Mouse (Mus musculus): ENCODE measurements around the gene Ccser2. TPM values are rescaled to one million over a fixed set of nuclear protein-coding genes. Genes with fewer than 3 reads are reported as not detected.

Gene Ccser2
- polyA plus RNA-seq, 1 experiment from 2014 or later, result 25.5 TPM

DNA sequence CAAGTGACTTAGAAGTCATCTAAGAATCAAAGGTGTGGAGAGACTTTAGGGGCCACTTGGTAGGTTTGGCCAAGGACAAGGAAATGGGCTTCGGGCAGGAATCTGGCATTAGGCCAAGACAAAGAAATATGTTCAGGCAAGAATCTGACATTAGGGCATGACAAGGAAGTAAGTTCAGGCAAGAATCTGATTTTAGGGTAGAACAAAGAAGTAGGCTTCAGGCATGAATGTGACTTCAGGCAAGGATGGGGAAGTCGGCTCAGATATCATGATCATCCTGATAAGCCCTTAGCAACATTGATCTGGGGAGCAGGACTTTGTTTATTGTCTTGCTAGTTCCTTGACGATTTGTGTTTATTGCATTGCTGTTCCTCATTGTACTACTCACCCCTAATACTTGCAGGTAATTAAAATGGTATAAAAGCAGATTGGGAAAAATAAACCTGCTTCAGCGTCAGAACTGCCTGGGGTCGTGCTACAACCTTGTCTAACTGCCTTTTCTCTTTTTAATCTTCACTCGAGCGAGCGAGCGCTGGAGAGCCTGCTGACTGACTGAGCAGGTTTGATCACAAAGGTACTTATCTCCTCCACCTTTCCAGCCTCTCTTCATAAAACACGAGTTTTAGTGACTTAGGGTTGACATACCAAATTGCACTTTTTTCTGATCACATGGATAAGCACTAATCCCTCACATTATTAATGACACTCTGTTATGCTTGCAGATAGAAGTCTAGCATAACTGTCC, 35.8 kb downstream of the Ccser2 start:
- no peaks in the 10 kb centered on the region for H3K27me3 ChIP-seq (ENCODE audit: low read depth, poor library complexity, severe bottlenecking)
- no peaks in the 10 kb centered on the region for H3K4me1 ChIP-seq
- DNase-seq (ENCODE audit: low spot score), result no peak
- peaks cover 1% of the 10 kb centered on the region for H3K36me3 ChIP-seq
- no peak overlapping the region for H3K27ac ChIP-seq
- WGBS, result 83% methylated on average over 10 of the region's 10 CpGs
- H3K4me3 ChIP-seq, result no peak overlapping the region
- no peaks in the 10 kb centered on the region for H3K9me3 ChIP-seq (replicated peaks)

DNA sequence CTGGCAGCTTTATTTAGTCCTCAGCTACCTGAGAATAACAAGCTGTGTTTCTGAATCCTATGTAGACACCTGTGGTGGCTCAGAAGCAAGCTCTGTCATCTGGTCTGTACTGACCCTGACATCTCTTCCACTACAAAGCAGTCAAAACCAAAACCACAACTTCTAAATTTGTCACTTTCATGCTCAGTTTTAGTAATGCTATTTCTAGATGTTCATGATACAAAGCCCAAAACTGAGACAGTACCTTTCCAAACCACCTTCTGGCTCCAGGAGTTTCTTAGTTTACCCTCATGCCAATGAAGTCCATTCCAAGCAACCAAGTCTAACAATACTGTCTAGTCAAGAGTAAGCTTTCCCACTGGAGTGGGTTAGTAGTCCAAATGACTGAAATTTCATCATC, 36.5 kb downstream of the Ccser2 start:
- no peak overlapping the region for H3K4me3 ChIP-seq
- no peaks in the 10 kb centered on the region for H3K27me3 ChIP-seq (ENCODE audit: low read depth, poor library complexity, severe bottlenecking)
- H3K4me1 ChIP-seq, result no peaks in the 10 kb centered on the region
- H3K27ac ChIP-seq, result no peak overlapping the region
- DNase-seq (ENCODE audit: low spot score), result no peak
- no peaks in the 10 kb centered on the region for H3K9me3 ChIP-seq (replicated peaks)
- no peaks in the 10 kb centered on the region for H3K36me3 ChIP-seq

DNA sequence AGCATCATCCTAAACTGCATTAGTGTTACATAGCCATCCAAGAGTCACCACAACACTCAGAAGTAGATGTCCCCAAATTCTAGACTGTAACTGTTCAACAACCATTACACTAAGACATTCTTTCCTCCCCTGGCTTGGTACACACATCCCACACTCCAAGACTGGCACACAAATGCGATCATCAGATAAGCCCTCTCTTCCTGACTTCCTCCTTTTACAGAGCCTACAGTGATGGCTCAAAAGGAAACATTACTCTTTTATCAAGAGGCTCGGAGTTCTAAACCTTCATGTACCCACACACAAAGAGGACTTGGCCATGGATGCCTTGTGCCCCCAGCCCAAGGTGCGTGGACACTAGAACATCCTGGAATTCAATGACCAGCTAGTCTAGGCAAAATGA, 45.2 kb downstream of the Ccser2 start:
- Histone ChIP-seq H3K4me3 (no peak overlapping the region), H3K27me3 (ENCODE audit: low read depth, poor library complexity, severe bottlenecking) (no peaks in the 10 kb centered on the region), H3K4me1 (0 out of 2 replicates have a peak, but pooled peaks cover 4% of the 10 kb centered on the region), H3K27ac (no peak overlapping the region), H3K9me3 (replicated peaks) (no peaks in the 10 kb centered on the region), H3K36me3 (0 out of 2 replicates have a peak, but pooled peaks cover 5% of the 10 kb centered on the region)
- 93% methylated on average over 3 of the region's 3 CpGs for WGBS
- no peak for DNase-seq (ENCODE audit: low spot score)

DNA sequence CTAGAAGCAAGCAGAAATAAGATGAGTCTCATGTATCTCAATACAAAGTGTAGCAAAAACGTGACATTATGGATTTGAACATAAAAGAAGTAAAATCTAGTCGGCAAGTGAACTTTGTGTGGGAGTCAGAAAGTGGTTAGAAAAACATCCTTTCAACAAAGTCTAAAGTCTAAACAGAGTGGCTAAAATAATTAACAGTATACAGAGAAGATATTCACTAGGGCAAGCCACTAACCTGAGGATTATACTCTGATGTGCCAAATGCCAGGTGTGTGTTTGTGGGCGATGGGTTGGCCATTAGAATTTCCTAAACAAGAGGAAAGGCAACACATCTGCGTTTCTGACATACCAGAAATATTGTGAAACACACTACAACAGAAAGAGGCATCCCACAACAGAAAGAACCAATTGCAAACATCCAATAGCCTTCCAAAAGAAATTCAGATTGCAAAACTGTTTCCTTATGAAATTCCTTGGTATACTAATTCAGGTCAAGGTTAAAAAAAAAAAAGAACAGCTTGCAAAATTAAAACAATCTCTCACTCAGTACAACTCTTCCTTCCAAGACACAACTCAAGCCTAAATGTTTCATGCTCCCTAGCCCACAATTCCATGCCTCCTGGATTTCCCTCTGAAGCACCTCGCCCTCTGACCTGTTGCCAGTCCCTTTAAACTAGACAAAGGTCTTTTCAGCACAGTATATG, 47.1 kb downstream of the Ccser2 start:
- 0 out of 2 replicates have a peak, but pooled peaks cover 9% of the 10 kb centered on the region for H3K36me3 ChIP-seq
- no peak overlapping the region for H3K4me3 ChIP-seq
- 0 out of 2 replicates have a peak, but pooled peaks cover 4% of the 10 kb centered on the region for H3K4me1 ChIP-seq
- no peak overlapping the region for H3K27ac ChIP-seq
- no peak for DNase-seq (ENCODE audit: low spot score)
- H3K9me3 ChIP-seq (replicated peaks), result no peaks in the 10 kb centered on the region
- 88% methylated on average over 5 of the region's 5 CpGs for WGBS
- H3K27me3 ChIP-seq (ENCODE audit: low read depth, poor library complexity, severe bottlenecking), result no peaks in the 10 kb centered on the region

DNA sequence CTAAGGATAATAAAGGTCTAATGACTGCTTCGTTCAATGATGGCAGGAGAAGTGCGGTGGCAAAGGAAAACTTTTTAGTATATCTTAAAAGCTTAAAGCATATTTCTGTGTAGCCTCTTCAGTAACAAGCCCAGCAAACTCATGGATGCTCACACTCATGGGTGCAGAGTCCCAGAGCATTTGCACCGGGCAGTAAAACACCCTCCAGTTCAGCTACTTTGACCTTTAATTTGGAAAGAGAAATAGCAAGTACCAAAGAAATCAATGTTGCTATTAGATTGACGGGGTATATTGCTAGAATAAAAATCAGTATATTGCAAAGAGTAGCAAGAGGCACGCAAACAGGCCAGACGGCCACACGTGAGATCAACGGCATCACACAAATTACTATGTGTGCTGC, 48.7 kb downstream of the Ccser2 start:
- Histone ChIP-seq H3K9me3 (replicated peaks) (no peaks in the 10 kb centered on the region), H3K27ac (no peak overlapping the region), H3K4me3 (no peak overlapping the region), H3K27me3 (ENCODE audit: low read depth, poor library complexity, severe bottlenecking) (no peaks in the 10 kb centered on the region), H3K36me3 (0 out of 2 replicates have a peak, but pooled peaks cover 4% of the 10 kb centered on the region), H3K4me1 (0 out of 2 replicates have a peak, but pooled peaks cover 4% of the 10 kb centered on the region)
- WGBS, result 95% methylated on average over 8 of the region's 8 CpGs
- DNase-seq (ENCODE audit: low spot score), result no peak

DNA sequence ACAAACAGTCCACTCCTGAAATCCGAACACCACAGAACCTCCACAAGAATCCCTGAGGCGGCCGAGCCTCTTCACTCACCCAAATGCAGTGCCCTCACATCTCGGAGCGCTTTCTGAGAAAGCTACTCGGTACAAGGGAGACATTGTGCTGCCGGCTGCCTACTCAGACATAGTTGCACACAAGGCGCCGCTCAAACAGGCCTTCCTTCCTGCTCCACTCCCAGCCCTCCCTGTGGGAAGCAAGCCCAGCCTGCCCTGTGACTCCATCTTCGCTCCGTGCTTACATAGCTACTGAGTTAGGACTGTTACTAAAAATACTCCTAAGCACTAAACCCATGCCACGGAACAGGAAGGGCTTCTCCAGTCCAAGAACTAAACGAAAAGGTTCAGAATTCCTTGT, 49.4 kb downstream of the Ccser2 start:
- WGBS, result 76% methylated on average over 13 of the region's 13 CpGs
- peak overlapping the region; percentile 61; the same call in 1 of the 2 replicates for H3K27ac ChIP-seq
- no peaks in the 10 kb centered on the region for H3K27me3 ChIP-seq (ENCODE audit: low read depth, poor library complexity, severe bottlenecking)
- H3K4me1 ChIP-seq, result 0 out of 2 replicates have a peak, but pooled peaks cover 4% of the 10 kb centered on the region
- no peak overlapping the region for H3K4me3 ChIP-seq
- 0 out of 2 replicates have a peak, but pooled peaks cover 4% of the 10 kb centered on the region for H3K36me3 ChIP-seq
- no peak for DNase-seq (ENCODE audit: low spot score)
- H3K9me3 ChIP-seq (replicated peaks), result no peaks in the 10 kb centered on the region

DNA sequence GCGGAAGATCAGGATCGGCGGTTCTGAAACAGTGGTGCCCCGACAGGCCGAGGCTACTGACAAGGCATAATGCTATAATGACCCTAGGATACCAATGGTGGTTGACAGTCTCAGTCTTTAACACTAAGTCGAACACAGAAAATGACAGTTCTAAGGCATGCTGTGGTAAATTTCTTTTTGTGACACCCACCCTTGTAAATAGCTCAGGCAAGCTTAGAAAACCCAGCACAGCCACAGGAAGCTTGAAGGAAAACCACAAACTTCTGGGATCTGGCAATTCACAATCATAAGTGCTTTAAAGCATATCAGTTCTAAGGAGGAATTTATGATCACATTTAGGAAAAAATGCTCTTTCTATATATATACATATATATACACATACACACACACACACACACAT, 53.4 kb downstream of the Ccser2 start:
- Histone ChIP-seq H3K9me3 (replicated peaks) (no peaks in the 10 kb centered on the region), H3K27me3 (ENCODE audit: low read depth, poor library complexity, severe bottlenecking) (no peaks in the 10 kb centered on the region), H3K4me1 (peaks cover 11% of the 10 kb centered on the region; the same call in 1 of the 2 replicates), H3K36me3 (0 out of 2 replicates have a peak, but pooled peaks cover 4% of the 10 kb centered on the region), H3K27ac (no peak overlapping the region), H3K4me3 (no peak overlapping the region)
- no peak for DNase-seq (ENCODE audit: low spot score)
- 95% methylated on average over 6 of the region's 6 CpGs for WGBS

DNA sequence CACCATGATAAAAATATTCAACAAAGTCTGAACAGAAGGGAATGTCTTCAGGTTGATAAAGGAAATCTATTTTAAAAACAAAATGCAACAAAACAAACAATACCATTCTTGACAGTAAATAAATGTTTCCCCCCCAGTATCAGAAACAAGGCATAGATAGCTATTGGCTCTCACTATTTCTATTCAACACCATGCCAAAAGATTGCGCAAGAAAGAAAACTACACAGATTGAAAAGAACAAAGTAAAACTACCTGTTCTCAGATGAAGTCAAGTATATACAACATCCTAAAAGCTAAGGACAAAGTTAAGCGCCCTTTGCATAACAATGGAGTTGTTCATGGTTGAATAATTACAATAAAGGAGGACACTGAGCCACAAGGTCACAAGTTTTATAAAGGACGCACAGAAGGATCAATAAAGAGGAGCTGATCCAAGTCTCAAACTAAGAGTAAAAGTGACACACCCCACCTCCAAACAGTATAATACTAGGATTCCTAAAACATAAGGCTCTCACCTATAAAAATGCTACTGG, 54.0 kb downstream of the Ccser2 start:
- Histone ChIP-seq H3K36me3 (0 out of 2 replicates have a peak, but pooled peaks cover 4% of the 10 kb centered on the region), H3K9me3 (replicated peaks) (no peaks in the 10 kb centered on the region), H3K27me3 (ENCODE audit: low read depth, poor library complexity, severe bottlenecking) (no peaks in the 10 kb centered on the region), H3K4me1 (peaks cover 11% of the 10 kb centered on the region; the same call in 1 of the 2 replicates), H3K4me3 (no peak overlapping the region), H3K27ac (no peak overlapping the region)
- WGBS, result 92% methylated on average over 3 of the region's 3 CpGs
- no peak for DNase-seq (ENCODE audit: low spot score)

DNA sequence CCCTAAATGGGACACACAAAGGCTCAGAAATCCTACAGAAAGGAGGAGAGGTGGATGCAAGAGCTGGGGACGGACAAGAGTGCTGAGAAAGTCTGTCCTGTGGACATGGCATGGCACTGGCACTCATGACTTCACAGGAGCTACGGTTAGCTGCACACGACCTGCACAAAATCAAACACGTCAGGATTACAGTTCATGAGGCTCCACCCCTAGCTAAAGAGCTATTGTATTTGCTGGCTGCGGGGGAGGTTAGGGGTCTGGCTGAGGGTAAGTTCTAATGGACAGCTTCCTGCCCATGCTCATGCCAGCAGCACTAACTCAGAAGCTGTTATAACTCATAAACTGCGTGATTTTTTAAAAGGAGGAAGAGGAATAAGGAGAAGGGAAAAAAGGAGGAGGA, 56.8 kb downstream of the Ccser2 start:
- Histone ChIP-seq H3K27me3 (ENCODE audit: low read depth, poor library complexity, severe bottlenecking) (no peaks in the 10 kb centered on the region), H3K36me3 (no peaks in the 10 kb centered on the region), H3K27ac (no peak overlapping the region), H3K4me3 (no peak overlapping the region), H3K4me1 (peaks cover 7% of the 10 kb centered on the region; the same call in 1 of the 2 replicates), H3K9me3 (replicated peaks) (no peaks in the 10 kb centered on the region)
- WGBS, result 81% methylated on average over 6 of the region's 6 CpGs
- DNase-seq (ENCODE audit: low spot score), result no peak

DNA sequence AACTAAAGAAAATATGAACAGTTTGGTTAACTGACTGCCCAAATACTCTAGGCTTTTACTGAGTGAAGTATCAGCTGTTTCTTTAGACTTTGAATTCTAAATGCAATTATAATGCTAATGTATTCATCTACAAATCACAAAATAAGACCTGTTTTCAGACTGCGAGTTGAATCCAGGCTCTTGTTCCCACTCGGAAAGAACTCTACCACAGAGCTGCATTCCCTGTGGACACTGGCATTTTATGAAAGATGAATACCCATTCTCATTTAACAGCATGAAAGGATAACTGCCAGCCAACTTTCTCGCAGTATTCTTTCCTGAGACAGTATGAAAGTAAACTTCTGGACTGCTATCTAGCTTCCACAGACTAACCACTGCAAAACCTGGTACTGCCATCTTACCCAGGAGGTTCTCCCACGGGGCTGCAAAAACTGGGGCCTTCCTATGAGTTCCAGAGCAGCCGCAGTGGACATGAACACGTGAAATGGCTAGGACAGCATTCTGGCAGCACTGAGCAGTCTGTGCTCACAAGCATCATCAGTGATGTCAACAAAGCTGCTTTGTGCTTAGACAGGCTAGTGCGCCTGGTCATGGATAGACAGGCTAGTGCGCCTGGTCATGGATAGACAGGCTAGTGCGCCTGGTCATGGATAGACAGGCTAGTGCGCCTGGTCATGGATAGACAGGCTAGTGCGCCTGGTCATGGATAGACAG, 62.6 kb downstream of the Ccser2 start:
- H3K36me3 ChIP-seq, result no peaks in the 10 kb centered on the region
- H3K4me3 ChIP-seq, result no peak overlapping the region
- H3K27me3 ChIP-seq (ENCODE audit: low read depth, poor library complexity, severe bottlenecking), result no peaks in the 10 kb centered on the region
- no peak overlapping the region for H3K27ac ChIP-seq
- H3K9me3 ChIP-seq (replicated peaks), result no peaks in the 10 kb centered on the region
- no peak for DNase-seq (ENCODE audit: low spot score)
- WGBS, result 96% methylated on average over 11 of the region's 11 CpGs
- no peaks in the 10 kb centered on the region for H3K4me1 ChIP-seq

DNA sequence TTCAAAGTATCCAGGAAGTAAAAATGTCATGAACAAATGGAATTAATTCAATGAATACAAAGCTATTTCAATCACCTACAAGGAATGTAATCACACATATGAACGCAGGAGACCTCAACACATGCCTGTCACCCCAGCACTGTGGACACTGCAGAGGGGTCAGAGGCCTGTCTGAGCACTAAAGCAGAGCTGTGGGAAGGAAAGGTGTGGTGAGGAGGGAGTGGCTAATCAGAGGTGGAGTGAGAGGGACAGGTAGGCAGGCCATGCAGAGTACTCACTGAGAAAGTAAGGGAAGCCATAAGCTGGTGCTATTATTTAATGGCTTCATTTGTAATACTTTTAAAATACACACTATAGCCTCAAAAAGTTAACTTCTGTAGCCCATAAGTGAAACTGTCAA, 64.4 kb downstream of the Ccser2 start:
- Histone ChIP-seq H3K4me3 (no peak overlapping the region), H3K4me1 (no peaks in the 10 kb centered on the region), H3K27ac (no peak overlapping the region), H3K9me3 (replicated peaks) (no peaks in the 10 kb centered on the region), H3K27me3 (ENCODE audit: low read depth, poor library complexity, severe bottlenecking) (no peaks in the 10 kb centered on the region), H3K36me3 (peaks cover 5% of the 10 kb centered on the region; the same call in 1 of the 2 replicates)
- WGBS, result 90% methylated on average over 1 of the region's 1 CpGs
- DNase-seq (ENCODE audit: low spot score), result no peak

DNA sequence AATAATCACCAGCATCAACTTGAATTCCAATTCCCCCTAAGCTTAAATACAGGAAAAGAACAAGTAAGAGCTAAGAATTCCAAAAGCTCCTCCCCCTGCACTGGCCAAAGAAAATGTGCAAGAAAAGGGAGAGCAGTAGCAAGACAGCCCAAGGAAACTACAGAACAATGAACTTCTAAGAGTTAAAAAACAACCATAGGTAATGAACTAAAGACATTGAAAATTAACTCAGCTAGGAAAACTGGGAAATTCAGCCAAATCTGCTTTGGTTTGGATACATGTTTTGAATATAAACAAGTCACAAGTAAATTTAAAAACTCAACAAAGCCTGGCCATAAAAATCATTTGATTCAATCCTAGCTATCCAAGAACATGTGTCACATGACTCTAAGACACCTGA, 67.7 kb downstream of the Ccser2 start:
- no peaks in the 10 kb centered on the region for H3K9me3 ChIP-seq (replicated peaks)
- no peak overlapping the region for H3K27ac ChIP-seq
- H3K4me1 ChIP-seq, result no peaks in the 10 kb centered on the region
- H3K36me3 ChIP-seq, result peaks cover 5% of the 10 kb centered on the region; the same call in 1 of the 2 replicates
- DNase-seq (ENCODE audit: low spot score), result no peak
- H3K27me3 ChIP-seq (ENCODE audit: low read depth, poor library complexity, severe bottlenecking), result no peaks in the 10 kb centered on the region
- no peak overlapping the region for H3K4me3 ChIP-seq

Measured in limb, embryonic 10.5 days (tissue).